Mouse (Mus musculus): ENCODE measurements around the gene Rnf7.
"Not testable (repeated sequence)": the region's sequence is repeated elsewhere in the genome, so short reads cannot be mapped to it uniquely, and the experiment has no call there.

Rnf7 gene

GRCm38 (mm10) chr9:96514278-96514677 is 35.8 kb upstream of the Rnf7 start:
- Histone ChIP-seq H3K9me3 (ENCODE audit: low read length) (no peaks in the 10 kb centered on the region), H3K4me1 (replicated peaks; ENCODE audit: low read depth, low read length) (peaks cover 31% of the 10 kb centered on the region), H3K36me3 (ENCODE audit: insufficient read depth, low read length) (no peaks in the 10 kb centered on the region), H3K27me3 (ENCODE audit: insufficient read depth, low read length) (no peaks in the 10 kb centered on the region), H3K4me3 (replicated peaks; ENCODE audit: low read length) (no peak overlapping the region)
- TF ChIP-seq CTCF (conservative IDR thresholded peaks at IDR 0.05; ENCODE audit: low read length) (no peak), NANOG (IDR thresholded peaks at IDR 0.05; ENCODE audit: borderline replicate concordance, low read length) (no peak), POU5F1 (IDR thresholded peaks at IDR 0.05; ENCODE audit: borderline replicate concordance, low read length) (no peak)

- Histone ChIP-seq H3K4me1 (replicated peaks; ENCODE audit: low read depth, low read length) (peaks cover 24% of the 10 kb centered on the region), H3K4me3 (replicated peaks; ENCODE audit: low read length) (0 out of 2 replicates have a peak overlapping the region, but pooled peaks have one; percentile 13), H3K36me3 (ENCODE audit: insufficient read depth, low read length) (no peaks in the 10 kb centered on the region), H3K27me3 (ENCODE audit: insufficient read depth, low read length) (no peaks in the 10 kb centered on the region), H3K9me3 (ENCODE audit: low read length) (no peaks in the 10 kb centered on the region)
- TF ChIP-seq NANOG (IDR thresholded peaks at IDR 0.05; ENCODE audit: borderline replicate concordance, low read length) = no peak
- TF ChIP-seq POU5F1 (IDR thresholded peaks at IDR 0.05; ENCODE audit: borderline replicate concordance, low read length) = no peak
- no peak for TF ChIP-seq CTCF (conservative IDR thresholded peaks at IDR 0.05; ENCODE audit: low read length)
Observed at GRCm38 (mm10) chr9:96506011-96506498, 27.6 kb upstream of the Rnf7 start.

DNA sequence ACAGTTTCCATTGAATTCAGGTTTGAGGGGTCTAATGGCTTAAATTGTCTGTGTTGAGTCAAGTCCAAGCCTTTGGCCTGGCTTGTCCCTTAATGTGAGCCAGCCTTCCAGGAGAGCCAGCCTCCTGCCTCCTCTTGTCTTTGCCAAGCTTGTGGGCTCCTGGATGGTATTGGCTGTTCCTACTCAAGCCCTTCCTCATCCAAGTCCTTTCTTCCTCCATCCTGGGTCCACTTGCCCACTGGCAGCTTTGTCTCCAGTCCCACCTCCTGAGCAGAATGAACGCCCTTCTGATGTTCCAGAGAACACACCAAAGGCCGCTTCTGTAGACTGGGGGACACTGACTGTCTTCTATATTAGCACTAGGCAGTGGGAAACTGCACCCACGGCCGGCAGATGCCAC is 26.7 kb upstream of the Rnf7 start:
- TF ChIP-seq CTCF (conservative IDR thresholded peaks at IDR 0.05; ENCODE audit: low read length) = no peak
- Histone ChIP-seq H3K36me3 (ENCODE audit: insufficient read depth, low read length) (no peaks in the 10 kb centered on the region), H3K27me3 (ENCODE audit: insufficient read depth, low read length) (no peaks in the 10 kb centered on the region), H3K4me3 (replicated peaks; ENCODE audit: low read length) (no peak overlapping the region), H3K4me1 (replicated peaks; ENCODE audit: low read depth, low read length) (peaks cover 26% of the 10 kb centered on the region), H3K9me3 (ENCODE audit: low read length) (no peaks in the 10 kb centered on the region)

GRCm38 (mm10) chr9:96504116-96504895 is 25.8 kb upstream of the Rnf7 start:
- Histone ChIP-seq H3K4me1 (replicated peaks; ENCODE audit: low read depth, low read length) (peaks cover 26% of the 10 kb centered on the region), H3K36me3 (ENCODE audit: insufficient read depth, low read length) (no peaks in the 10 kb centered on the region), H3K27me3 (ENCODE audit: insufficient read depth, low read length) (no peaks in the 10 kb centered on the region), H3K4me3 (replicated peaks; ENCODE audit: low read length) (peak overlapping the region; percentile 58), H3K9me3 (ENCODE audit: low read length) (peaks cover under 1% of the 10 kb centered on the region; the same call in 1 of the 2 replicates)
- TF ChIP-seq NANOG (IDR thresholded peaks at IDR 0.05; ENCODE audit: borderline replicate concordance, low read length) (no peak), CTCF (conservative IDR thresholded peaks at IDR 0.05; ENCODE audit: low read length) (no peak), POU5F1 (IDR thresholded peaks at IDR 0.05; ENCODE audit: borderline replicate concordance, low read length) (no peak)

GRCm38 (mm10) chr9:96502856-96503610 is 24.6 kb upstream of the Rnf7 start:
- H3K4me3 ChIP-seq (replicated peaks; ENCODE audit: low read length) = no peak overlapping the region
- H3K9me3 ChIP-seq (ENCODE audit: low read length) = peaks cover 8% of the 10 kb centered on the region; the same call in 1 of the 2 replicates
- peaks cover 26% of the 10 kb centered on the region for H3K4me1 ChIP-seq (replicated peaks; ENCODE audit: low read depth, low read length)
- no peaks in the 10 kb centered on the region for H3K36me3 ChIP-seq (ENCODE audit: insufficient read depth, low read length)
- H3K27me3 ChIP-seq (ENCODE audit: insufficient read depth, low read length) = no peaks in the 10 kb centered on the region
- no peak for TF ChIP-seq POU5F1 (IDR thresholded peaks at IDR 0.05; ENCODE audit: borderline replicate concordance, low read length)
- no peak for TF ChIP-seq NANOG (IDR thresholded peaks at IDR 0.05; ENCODE audit: borderline replicate concordance, low read length)
- no peak for TF ChIP-seq CTCF (conservative IDR thresholded peaks at IDR 0.05; ENCODE audit: low read length)

- no peak for TF ChIP-seq NANOG (IDR thresholded peaks at IDR 0.05; ENCODE audit: borderline replicate concordance, low read length)
- TF ChIP-seq CTCF (conservative IDR thresholded peaks at IDR 0.05; ENCODE audit: low read length) = no peak
- TF ChIP-seq POU5F1 (IDR thresholded peaks at IDR 0.05; ENCODE audit: borderline replicate concordance, low read length) = no peak
Observed at GRCm38 (mm10) chr9:96501217-96501616, 22.7 kb upstream of the Rnf7 start.

GRCm38 (mm10) chr9:96493212-96493611 is 14.7 kb upstream of the Rnf7 start:
- no peak for TF ChIP-seq CTCF (conservative IDR thresholded peaks at IDR 0.05; ENCODE audit: low read length)
- no peak for TF ChIP-seq POU5F1 (IDR thresholded peaks at IDR 0.05; ENCODE audit: borderline replicate concordance, low read length)
- no peak for TF ChIP-seq NANOG (IDR thresholded peaks at IDR 0.05; ENCODE audit: borderline replicate concordance, low read length)

More at GRCm38 (mm10) chr9:96501217-96501616, 22.7 kb upstream of the Rnf7 start:
- peaks cover 24% of the 10 kb centered on the region for H3K4me1 ChIP-seq (replicated peaks; ENCODE audit: low read depth, low read length)
- H3K4me3 ChIP-seq (replicated peaks; ENCODE audit: low read length) = no peak overlapping the region
- H3K36me3 ChIP-seq (ENCODE audit: insufficient read depth, low read length) = no peaks in the 10 kb centered on the region
- peaks cover 2% of the 10 kb centered on the region; the same call in 1 of the 2 replicates for H3K27me3 ChIP-seq (ENCODE audit: insufficient read depth, low read length)
- H3K9me3 ChIP-seq (ENCODE audit: low read length) = peaks cover 8% of the 10 kb centered on the region; the same call in 1 of the 2 replicates

DNA sequence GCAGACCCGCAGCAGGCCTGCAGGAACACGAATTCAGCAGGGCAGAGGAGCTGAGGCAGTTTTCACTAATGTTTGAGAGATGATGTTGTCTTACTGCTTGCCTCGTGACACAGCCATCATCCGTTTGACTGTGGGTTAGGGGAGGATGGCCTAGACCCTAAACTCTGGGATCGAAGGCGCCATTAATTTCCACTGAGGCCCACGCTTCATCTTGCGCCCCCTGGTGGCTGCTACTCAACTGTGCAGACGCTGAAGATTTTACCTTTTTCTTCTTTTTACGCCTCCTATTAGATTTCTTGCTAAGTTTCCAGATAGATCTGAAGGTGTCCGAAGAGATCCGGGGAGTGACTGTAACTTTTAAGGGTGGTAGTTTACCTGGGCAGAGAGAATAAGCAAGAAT is 13.3 kb upstream of the Rnf7 start:
- no peaks in the 10 kb centered on the region for H3K36me3 ChIP-seq (ENCODE audit: insufficient read depth, low read length)
- TF ChIP-seq NANOG (IDR thresholded peaks at IDR 0.05; ENCODE audit: borderline replicate concordance, low read length) = no peak
- no peak for TF ChIP-seq POU5F1 (IDR thresholded peaks at IDR 0.05; ENCODE audit: borderline replicate concordance, low read length)
- peak; percentile 98 for TF ChIP-seq CTCF (conservative IDR thresholded peaks at IDR 0.05; ENCODE audit: low read length)

More at GRCm38 (mm10) chr9:96493212-96493611, 14.7 kb upstream of the Rnf7 start:
- Histone ChIP-seq H3K9me3 (ENCODE audit: low read length) (no peaks in the 10 kb centered on the region), H3K27me3 (ENCODE audit: insufficient read depth, low read length) (peaks cover 2% of the 10 kb centered on the region; the same call in 1 of the 2 replicates), H3K36me3 (ENCODE audit: insufficient read depth, low read length) (no peaks in the 10 kb centered on the region), H3K4me3 (replicated peaks; ENCODE audit: low read length) (no peak overlapping the region), H3K4me1 (replicated peaks; ENCODE audit: low read depth, low read length) (peaks cover 40% of the 10 kb centered on the region)

GRCm38 (mm10) chr9:96487869-96488268 is 9.4 kb upstream of the Rnf7 start:
- H3K9me3 ChIP-seq (ENCODE audit: low read length); H3K36me3 ChIP-seq (ENCODE audit: insufficient read depth, low read length); H3K27me3 ChIP-seq (ENCODE audit: insufficient read depth, low read length); H3K4me3 ChIP-seq (replicated peaks; ENCODE audit: low read length): not testable (repeated sequence)
- peaks cover 69% of the 10 kb centered on the region for H3K4me1 ChIP-seq (replicated peaks; ENCODE audit: low read depth, low read length)

More for the DNA sequence above, 13.3 kb upstream of the Rnf7 start:
- H3K4me1 ChIP-seq (replicated peaks; ENCODE audit: low read depth, low read length) = peaks cover 43% of the 10 kb centered on the region
- H3K9me3 ChIP-seq (ENCODE audit: low read length) = no peaks in the 10 kb centered on the region
- H3K4me3 ChIP-seq (replicated peaks; ENCODE audit: low read length) = 0 out of 2 replicates have a peak overlapping the region, but pooled peaks have one; percentile 48
- peaks cover 2% of the 10 kb centered on the region; the same call in 1 of the 2 replicates for H3K27me3 ChIP-seq (ENCODE audit: insufficient read depth, low read length)
